Mouse (Mus musculus): Measurements from ENCODE around the gene Traf3.

Traf3 gene

GRCm38 (mm10) chr12:111165831-111166591, at the start of gene Traf3:
Gene Traf3 (plus strand): TSS chr12:111166370.
- peak; percentile 57 to 68 for DNase-seq

GRCm38 (mm10) chr12:111119506-111120085, 46.6 kb upstream of the Traf3 start:
- no peak for DNase-seq

DNA sequence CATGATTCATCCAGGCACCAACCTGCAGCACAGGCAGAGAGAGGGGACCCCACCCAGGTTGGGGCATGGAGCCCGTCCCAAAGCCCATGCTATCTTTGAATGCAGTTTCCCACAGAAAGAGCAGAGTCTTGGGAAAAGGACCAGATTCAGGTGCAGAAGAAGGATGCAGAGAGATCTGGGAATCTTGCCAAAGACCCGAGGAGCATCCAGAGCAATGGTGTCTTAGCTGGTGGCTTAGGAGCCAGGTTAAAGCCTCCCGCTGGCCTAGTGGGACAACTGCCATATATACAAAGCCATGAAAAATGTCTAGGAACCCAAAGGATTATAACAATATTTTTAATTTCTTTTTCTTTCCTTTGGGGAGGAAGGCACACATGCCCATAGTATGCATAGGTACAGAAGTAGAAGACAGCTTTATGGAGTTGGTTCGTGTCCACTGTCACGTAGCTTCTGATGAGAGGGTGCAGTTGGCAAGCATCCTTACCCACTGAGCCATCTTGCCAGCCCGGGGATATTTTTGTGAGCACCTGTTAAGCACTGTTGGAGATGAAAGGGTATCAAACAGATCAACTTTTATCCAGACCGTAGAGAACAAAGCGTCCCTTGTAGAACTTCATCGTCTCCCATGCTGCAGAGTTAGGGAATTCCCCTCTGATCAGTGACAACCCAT, 45.1 kb upstream of the Traf3 start:
- DNase-seq, result no peak

- no peak for DNase-seq
Measured at GRCm38 (mm10) chr12:111122332-111122852, 43.8 kb upstream of the Traf3 start.

DNA sequence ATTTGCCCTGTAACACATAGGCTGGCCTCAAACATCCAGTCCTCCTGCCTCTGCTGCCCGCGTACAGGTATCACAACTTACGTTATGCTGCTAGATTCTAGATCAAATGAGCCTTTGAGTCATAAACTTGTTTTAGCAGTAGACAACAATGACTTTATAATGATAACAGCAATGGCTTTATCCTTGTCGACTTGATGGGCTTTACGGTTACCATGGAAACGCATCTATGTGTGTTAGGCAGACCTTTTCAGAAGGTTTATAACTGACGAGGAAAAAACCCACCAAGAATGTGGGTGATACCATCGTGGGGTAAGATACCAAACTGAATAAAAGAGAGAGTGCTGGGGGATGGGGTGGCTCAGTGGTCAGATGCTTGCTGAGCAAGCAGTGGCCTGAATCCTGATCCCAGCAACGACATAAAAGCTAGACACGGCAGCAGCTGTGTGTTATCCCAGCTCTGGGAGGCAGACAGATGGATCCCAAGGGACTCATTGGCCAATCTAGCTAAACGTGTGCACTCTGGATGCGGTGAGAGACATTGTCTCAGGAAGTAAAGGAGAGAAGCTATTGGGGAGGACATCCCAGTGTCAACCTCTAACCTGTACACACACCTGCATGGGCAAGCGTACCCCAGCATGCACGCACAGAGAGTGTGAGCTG, 41.4 kb upstream of the Traf3 start:
- no peak for DNase-seq

GRCm38 (mm10) chr12:111125666-111126065, 40.5 kb upstream of the Traf3 start:
- no peak for DNase-seq

DNA sequence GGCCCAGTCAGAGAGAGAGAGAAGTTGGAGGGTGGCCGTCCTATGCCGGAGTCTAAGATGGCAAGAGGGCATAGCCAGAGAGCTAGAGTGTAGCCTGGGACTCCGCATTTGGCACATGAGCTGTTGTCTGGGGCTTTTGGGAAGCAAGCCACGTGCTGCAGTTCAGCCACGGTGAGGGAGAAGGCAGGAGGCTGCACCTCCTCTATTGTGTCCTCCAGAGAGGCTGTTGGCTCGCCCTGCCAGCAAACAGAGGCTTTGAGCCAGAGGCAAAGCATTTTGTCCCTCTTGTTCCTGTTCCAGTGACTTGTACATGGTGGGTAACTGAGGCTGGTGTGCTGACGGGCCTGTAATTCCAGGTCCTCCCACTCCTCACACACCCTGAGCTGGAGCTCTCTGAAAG, 32.0 kb upstream of the Traf3 start:
- no peak for DNase-seq

GRCm38 (mm10) chr12:111134791-111135733, 31.1 kb upstream of the Traf3 start:
- no peak for DNase-seq

DNA sequence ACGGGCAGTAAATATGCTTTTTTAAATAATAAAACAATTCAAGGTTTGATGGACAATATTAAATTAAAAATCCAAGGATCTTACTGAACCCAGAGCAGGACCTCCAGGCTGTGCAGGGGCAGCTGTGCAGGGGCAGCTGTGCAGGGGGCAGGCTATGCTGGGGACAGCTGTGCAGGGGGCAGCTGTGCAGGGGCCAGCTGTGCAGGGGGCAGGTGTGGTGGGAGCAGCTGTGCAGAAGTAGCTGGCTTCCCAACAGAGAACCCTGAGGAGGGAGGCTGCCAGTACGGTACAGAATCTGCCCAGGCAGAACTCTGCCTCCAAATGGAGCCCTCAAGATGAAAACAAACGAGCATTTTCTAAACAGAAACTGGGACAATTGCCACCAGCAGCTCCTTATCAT, 30.2 kb upstream of the Traf3 start:
- DNase-seq, result no peak

DNA sequence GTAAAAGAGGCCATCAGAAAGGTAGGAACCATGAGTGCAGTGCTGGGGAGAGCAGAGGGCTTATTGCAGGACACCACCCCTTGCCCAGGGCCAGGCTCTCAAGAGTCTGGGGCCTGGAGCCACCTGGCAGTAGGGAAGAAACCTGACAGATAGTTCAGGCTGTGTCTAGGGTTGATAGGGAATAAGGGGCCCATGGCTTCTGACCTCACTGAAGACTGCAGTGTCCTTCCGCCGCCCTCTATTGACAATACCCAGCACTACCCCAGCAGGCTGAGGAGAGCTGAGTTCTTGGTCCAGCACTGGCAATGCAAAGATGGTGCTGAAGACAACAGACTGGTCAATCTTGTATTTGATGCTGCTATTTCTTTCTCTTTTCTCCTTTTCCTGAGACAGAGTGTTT, 29.1 kb upstream of the Traf3 start:
- DNase-seq, result no peak

GRCm38 (mm10) chr12:111143005-111143508, 23.1 kb upstream of the Traf3 start:
- no peak for DNase-seq

GRCm38 (mm10) chr12:111143509-111144063, 22.6 kb upstream of the Traf3 start:
- no peak for DNase-seq

GRCm38 (mm10) chr12:111144598-111144997, 21.6 kb upstream of the Traf3 start:
- DNase-seq, result no peak

DNA sequence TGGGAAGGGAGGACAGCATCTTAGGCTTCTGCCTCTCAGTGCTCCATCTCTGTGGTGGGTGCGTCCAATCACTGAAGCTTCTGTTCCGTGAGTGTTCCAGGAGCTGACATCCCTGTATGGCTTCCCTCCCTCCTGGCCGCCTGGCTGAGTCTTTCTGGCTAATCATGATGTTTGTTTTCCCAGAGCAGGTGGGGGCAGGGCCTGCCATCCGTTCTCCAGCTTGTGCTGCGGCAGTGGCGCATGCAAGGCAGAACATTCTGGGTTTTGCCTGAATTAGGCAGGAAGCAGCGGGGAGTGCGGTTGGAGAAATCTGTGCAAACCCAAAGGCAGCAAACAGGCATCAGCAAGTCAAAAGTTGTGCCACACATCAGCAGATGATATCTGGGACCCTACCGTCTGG, 20.9 kb upstream of the Traf3 start:
- no peak for DNase-seq

GRCm38 (mm10) chr12:111149495-111150235, 16.5 kb upstream of the Traf3 start:
- no peak for DNase-seq

DNA sequence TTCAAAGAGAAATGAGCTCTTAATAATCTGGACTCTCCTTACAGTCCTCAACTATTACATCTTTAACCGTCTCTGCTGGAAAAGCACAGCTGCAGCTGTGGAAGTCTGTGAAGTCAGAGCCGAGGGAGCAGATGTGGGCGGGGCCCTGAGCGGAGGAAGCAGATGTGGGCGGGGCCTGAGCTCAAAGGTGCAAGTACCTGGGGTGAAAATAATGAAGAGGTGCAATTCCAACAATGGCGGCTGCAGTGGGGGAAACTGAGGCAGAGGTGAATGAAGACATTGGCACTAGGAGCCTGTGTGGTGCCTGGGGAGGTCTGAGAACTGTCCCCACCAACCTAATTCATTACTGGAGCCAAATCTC, 16.0 kb upstream of the Traf3 start:
- DNase-seq, result peak; percentile 44 to 48

GRCm38 (mm10) chr12:111151422-111152156, 14.6 kb upstream of the Traf3 start:
- DNase-seq, result no peak

- DNase-seq, result no peak
Measured at GRCm38 (mm10) chr12:111152579-111152978, 13.6 kb upstream of the Traf3 start.

- DNase-seq, result no peak
Measured at GRCm38 (mm10) chr12:111152981-111153710, 13.0 kb upstream of the Traf3 start.
